Mouse (Mus musculus) CH12.LX (cell line): Measurements from ENCODE around the gene Srd5a2.

Experiments
- CHD1 ChIP-seq: IDR thresholded peaks from 2 replicates; pipeline ENCODE4 v1.6.1; 2012; ENCODE audit warnings: low read depth, low read length, improper control_type of control experiment, inconsistent platforms
- CTCF ChIP-seq, 2 experiments: IDR thresholded peaks in 1 of 2; conservative IDR thresholded peaks in 1 of 2; 2 replicates each; pipeline ENCODE4 v1.5.1; 2011 to 2012; ENCODE audit warnings: low read depth in 2 of 2, low read length in 2 of 2, improper control_type of control experiment in 1 of 2, inconsistent platforms in 1 of 2, mild to moderate bottlenecking in 1 of 2, moderate library complexity in 1 of 2
- EP300 ChIP-seq: IDR thresholded peaks from 2 replicates; pipeline ENCODE4 v1.6.1; 2011; ENCODE audit warnings: low read length, improper control_type of control experiment
- IRF4 ChIP-seq: IDR thresholded peaks from 2 replicates; pipeline ENCODE4 v1.6.1; 2014; ENCODE audit warnings: low read depth, mild to moderate bottlenecking, inconsistent platforms, low read length, improper control_type of control experiment
- POLR2AphosphoS2 ChIP-seq: IDR thresholded peaks from 2 replicates; pipeline ENCODE4 v1.6.1; 2011; ENCODE audit warnings: low read depth, low read length, improper control_type of control experiment
- UBTF ChIP-seq: IDR thresholded peaks from 2 replicates; pipeline ENCODE4 v1.6.1; 2012; ENCODE audit warnings: low read depth, mild to moderate bottlenecking, inconsistent platforms, low read length, improper control_type of control experiment, moderate library complexity
- USF1 ChIP-seq: IDR thresholded peaks from 2 replicates; pipeline ENCODE4 v1.6.1; 2014; ENCODE audit warnings: low read depth, mild to moderate bottlenecking, inconsistent platforms, low read length, improper control_type of control experiment

DNA sequence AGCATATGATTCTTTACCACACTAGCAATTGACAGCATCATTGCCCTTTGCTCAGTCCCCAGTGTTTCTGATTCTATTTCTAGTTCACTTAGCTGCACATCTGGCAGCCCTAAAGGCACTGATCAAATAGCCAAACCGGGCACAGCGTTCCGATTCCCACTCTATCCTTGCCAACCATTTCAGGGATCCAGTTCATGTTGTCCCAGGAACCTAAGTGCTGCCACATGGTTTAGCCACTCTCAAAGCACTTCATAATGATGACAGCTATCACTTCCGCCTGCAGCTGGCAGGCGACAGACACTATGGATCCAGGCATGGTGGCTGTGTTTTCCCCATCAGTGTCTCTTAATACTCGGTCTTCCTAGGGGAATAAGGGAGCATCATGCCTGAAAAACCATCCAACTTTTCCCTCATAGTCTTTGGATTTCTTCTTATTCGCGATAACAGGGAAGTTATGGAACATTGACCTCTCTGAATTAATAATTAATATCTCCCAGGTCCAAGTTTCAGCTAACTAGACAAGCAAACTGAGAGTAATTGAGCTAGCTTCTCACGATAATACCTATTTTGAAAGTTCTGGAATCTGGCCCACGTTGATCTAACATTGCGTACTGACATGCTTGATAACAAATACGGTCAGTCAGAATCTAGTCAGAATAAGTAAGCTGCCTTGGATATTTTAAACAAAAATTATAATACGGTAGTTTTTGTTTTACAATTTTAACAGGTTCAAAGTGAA lies 51.6 kb downstream of the Srd5a2 start:
- no peak for TF ChIP-seq CTCF (conservative IDR thresholded peaks at IDR 0.05 in 1 of 2, IDR thresholded peaks at IDR 0.05 in 1 of 2; ENCODE audit: low read depth in 2 of 2, low read length in 2 of 2)
- no peak for TF ChIP-seq POLR2AphosphoS2
- no peak for TF ChIP-seq EP300
- TF ChIP-seq UBTF, result no peak
- no peak for TF ChIP-seq IRF4
- TF ChIP-seq USF1, result no peak
- TF ChIP-seq CHD1, result no peak
